Mouse (Mus musculus) heart, embryonic 11.5 days (tissue): ENCODE measurements at regions not wholly inside any gene's neighbourhood (a gene's known extent, or its start where the extent isn't known, plus 50 kb on each side); places are given as distances from the start of the nearest gene placed in this dataset.

Experiments used
- ATAC-seq: fragments of 200-750 bp; cut with Nextera tagmentation; replicated peaks from 2 replicates; pipeline ENCODE4 v1.8.0; 2017; ENCODE audit warnings: moderate library complexity; ENCODE audit not compliant: insufficient number of reproducible peaks, low FRiP score, low TSS enrichment
- H3K27ac ChIP-seq: fragments of 300-500 bp; sonication (generic); 2 replicates; pipeline ENCODE4 v1.5.1; 2014; ENCODE audit warnings: mild to moderate bottlenecking, low read depth, low read length
- H3K27me3 ChIP-seq: fragments of 300-500 bp; sonication (generic); 2 replicates; pipeline ENCODE4 v1.6.1; 2014; ENCODE audit warnings: mild to moderate bottlenecking, low read length, mixed read lengths; ENCODE audit not compliant: control insufficient read depth, insufficient read depth
- H3K36me3 ChIP-seq: fragments of 300-500 bp; sonication (generic); 2 replicates; pipeline ENCODE4 v1.6.1; 2014; ENCODE audit warnings: mild to moderate bottlenecking, low read length, moderate library complexity, mixed read lengths; ENCODE audit not compliant: control insufficient read depth, insufficient read depth
- H3K4me1 ChIP-seq: fragments of 300-500 bp; sonication (generic); 2 replicates; pipeline ENCODE4 v1.6.1; 2014; ENCODE audit warnings: low read length; ENCODE audit not compliant: control insufficient read depth, insufficient read depth
- H3K4me2 ChIP-seq: fragments of 300-500 bp; sonication (generic); 2 replicates; pipeline ENCODE4 v1.6.1; 2014; ENCODE audit warnings: mild to moderate bottlenecking, moderate library complexity
- H3K4me3 ChIP-seq: fragments of 300-500 bp; sonication (generic); 2 replicates; pipeline ENCODE4 v1.5.1; 2014; ENCODE audit warnings: low read depth, low read length
- H3K9ac ChIP-seq: fragments of 300-500 bp; sonication (generic); 2 replicates; pipeline ENCODE4 v1.6.1; 2014; ENCODE audit warnings: mild to moderate bottlenecking, low read depth, low read length, moderate library complexity
- H3K9me3 ChIP-seq: fragments of 300-500 bp; sonication (generic); replicated peaks from 2 replicates; pipeline ENCODE4 v1.6.1; 2016; ENCODE audit warnings: low read length; ENCODE audit not compliant: control insufficient read depth
- WGBS: fragments of 180-500 bp; shearing (Covaris S2); extraction: QIAGEN DNeasy Blood & Tissue Kit; methylation state at CpG from one replicate; pipeline ENCODE4 v1.1.7; 2014; ENCODE audit not compliant: insufficient replicate concordance; 5-methylcytosine and 5-hydroxymethylcytosine counted together

DNA sequence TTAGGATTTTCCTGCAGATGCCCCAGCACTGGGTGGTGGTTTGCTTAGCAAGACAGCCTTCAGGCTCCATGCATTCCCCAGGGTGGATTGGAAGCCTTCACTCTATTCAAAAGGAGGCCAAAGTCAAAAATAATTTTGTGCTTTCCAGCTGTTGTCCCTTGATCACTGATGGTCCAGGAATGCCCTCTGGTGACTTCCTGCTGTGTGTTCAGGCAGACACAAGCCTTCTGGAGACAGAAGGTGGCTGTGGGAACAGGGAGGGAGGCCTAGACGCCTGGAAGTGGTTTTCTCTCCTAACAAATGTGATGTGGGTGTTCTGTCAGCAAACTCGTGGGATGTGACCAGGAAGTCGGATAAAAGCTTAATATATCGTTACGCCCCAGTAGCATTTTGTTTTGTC is 81.3 kb downstream of the Atp6ap1l start:
- 64% methylated on average over 5 of the region's 5 CpGs for WGBS
- Histone ChIP-seq H3K9ac (no peak overlapping the region), H3K27me3 (no peaks in the 10 kb centered on the region), H3K9me3 (no peaks in the 10 kb centered on the region), H3K36me3 (no peaks in the 10 kb centered on the region), H3K4me2 (no peak overlapping the region), H3K27ac (no peak overlapping the region), H3K4me1 (0 out of 2 replicates have a peak, but pooled peaks cover 3% of the 10 kb centered on the region), H3K4me3 (no peak overlapping the region)
- no peak for ATAC-seq

DNA sequence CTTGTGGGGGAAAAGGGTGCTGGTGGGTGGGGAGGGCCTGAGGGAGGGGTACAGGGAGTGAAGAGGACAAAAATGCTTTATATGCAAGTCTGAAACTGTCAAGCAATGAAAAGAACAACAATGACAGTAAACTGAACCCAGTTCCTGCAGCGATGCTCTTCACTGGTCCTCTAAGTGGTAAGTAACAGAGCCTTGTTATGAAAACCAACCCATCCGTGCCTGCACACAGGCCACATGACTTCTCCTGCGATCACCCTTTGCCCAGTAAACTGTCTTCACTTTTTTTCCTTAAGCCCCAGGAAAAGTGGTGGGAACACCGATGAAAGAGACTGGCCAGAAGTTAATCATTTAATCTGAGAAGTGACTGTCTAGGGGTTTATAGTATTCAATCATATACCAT is 83.3 kb downstream of the Atp6ap1l start:
- Histone ChIP-seq H3K4me3 (no peak overlapping the region), H3K9ac (no peak overlapping the region), H3K27me3 (no peaks in the 10 kb centered on the region), H3K27ac (no peak overlapping the region), H3K4me2 (no peak overlapping the region), H3K9me3 (no peaks in the 10 kb centered on the region), H3K4me1 (0 out of 2 replicates have a peak, but pooled peaks cover 3% of the 10 kb centered on the region), H3K36me3 (no peaks in the 10 kb centered on the region)
- WGBS, result 72% methylated on average over 4 of the region's 4 CpGs
- ATAC-seq, result no peak

DNA sequence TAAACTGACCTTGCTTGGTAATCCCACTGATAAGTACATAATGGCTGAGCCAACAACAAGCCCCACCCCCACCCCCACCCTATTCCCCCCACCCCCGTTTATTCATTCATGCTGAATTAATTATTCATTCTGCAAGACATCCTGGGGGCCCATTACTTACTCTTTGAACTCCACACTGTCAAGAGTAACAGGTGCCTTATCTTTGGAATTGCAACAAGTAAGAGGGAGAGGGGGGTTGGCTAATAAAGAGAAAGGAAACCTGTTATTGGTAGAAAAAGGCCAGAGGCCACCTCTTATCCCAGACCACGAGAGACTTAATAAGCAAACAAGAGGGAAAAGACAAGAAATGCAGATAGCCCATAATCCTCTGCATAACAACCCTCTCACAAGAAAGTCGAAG is 84.7 kb downstream of the Atp6ap1l start:
- no peak overlapping the region for H3K4me3 ChIP-seq
- H3K36me3 ChIP-seq, result no peaks in the 10 kb centered on the region
- ATAC-seq, result no peak
- no peak overlapping the region for H3K27ac ChIP-seq
- no peak overlapping the region for H3K4me2 ChIP-seq
- WGBS, result 38% methylated on average over 3 of the region's 3 CpGs
- no peaks in the 10 kb centered on the region for H3K9me3 ChIP-seq
- 0 out of 2 replicates have a peak, but pooled peaks cover 3% of the 10 kb centered on the region for H3K4me1 ChIP-seq
- H3K9ac ChIP-seq, result no peak overlapping the region
- no peaks in the 10 kb centered on the region for H3K27me3 ChIP-seq

DNA sequence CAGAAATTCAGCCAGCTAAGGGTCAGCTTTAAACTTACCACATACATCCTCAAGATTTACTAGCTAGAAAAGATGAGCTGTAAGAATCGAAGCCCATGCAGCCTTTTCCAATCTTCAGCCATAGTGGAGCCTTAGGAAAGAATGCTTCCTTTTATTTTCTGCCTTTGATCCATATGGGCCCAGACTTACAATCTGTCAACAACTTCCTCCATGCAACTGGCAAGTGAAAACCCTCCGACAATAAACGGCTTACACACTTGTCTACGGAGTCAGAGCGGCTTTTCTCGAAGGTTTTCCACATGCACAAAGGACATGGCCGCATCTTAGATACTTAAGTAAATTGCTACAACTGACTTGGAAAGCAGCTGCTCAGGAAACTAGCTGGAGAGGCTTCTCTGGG is 85.2 kb downstream of the Atp6ap1l start:
- Histone ChIP-seq H3K36me3 (no peaks in the 10 kb centered on the region), H3K9me3 (no peaks in the 10 kb centered on the region), H3K9ac (no peak overlapping the region), H3K4me1 (0 out of 2 replicates have a peak, but pooled peaks cover 3% of the 10 kb centered on the region), H3K4me2 (no peak overlapping the region), H3K4me3 (no peak overlapping the region), H3K27ac (no peak overlapping the region), H3K27me3 (no peaks in the 10 kb centered on the region)
- no peak for ATAC-seq
- WGBS, result 44% methylated on average over 7 of the region's 7 CpGs

DNA sequence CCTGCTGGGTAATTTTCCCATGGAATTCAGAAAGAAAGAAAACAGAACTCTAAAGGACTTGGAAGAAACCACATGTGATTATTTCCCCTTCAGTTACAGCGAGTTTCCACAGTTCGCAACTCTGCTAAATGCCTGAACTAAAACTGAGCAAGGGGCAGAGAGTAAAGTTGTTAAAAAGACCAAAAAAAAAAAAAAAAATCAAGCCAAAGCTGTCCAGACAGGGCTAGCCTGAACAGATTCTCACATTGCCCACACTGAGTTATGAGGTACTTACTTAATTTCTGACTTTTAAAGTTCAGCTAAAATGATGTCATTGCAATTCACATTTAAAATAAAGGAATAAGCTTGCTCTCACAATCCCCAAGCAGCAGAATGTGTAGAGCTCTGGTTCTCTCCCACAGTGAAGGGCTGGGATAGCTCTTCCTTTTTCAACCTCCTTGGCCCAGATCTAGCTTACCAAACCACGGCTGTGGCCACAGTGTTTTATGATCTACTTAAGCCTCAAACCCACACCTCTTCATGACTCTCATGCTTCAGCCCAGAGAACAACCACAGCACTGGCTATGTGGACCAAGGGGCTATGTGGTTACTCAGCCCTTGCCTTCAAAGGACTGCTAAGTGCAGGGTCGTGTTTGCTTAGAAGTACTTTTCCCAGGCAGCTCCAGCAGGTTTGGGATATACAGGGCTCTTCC is 90.8 kb downstream of the Atp6ap1l start:
- Histone ChIP-seq H3K4me3 (no peak overlapping the region), H3K36me3 (no peaks in the 10 kb centered on the region), H3K4me2 (no peak overlapping the region), H3K4me1 (no peaks in the 10 kb centered on the region), H3K27ac (no peak overlapping the region), H3K9me3 (no peaks in the 10 kb centered on the region), H3K9ac (no peak overlapping the region), H3K27me3 (no peaks in the 10 kb centered on the region)
- no peak for ATAC-seq
- WGBS, result 75% methylated on average over 4 of the region's 4 CpGs

DNA sequence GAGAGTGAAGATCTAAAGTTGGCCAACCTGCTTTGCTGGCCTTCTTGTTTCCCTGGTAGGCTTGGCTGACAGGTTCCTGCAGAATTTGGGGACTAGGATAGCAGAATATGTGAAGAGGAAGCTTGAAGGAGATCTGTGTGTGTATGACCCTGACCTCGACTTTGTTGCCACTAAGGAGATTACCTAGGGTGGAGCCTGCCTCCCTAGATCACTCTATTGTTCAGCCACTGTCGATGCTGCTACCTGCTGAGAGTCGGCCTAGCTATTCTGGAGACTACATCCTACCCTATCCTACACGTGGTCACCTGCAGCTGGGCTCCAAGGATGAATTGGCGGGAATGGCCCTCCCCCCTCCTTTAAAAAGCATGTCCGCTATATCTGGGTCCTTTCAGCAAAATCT is 95.1 kb downstream of the Atp6ap1l start:
- ATAC-seq, result no peak
- H3K4me2 ChIP-seq, result no peak overlapping the region
- H3K4me1 ChIP-seq, result no peaks in the 10 kb centered on the region
- H3K9me3 ChIP-seq, result no peaks in the 10 kb centered on the region
- WGBS, result 75% methylated on average over 6 of the region's 6 CpGs
- H3K27me3 ChIP-seq, result no peaks in the 10 kb centered on the region
- H3K27ac ChIP-seq, result no peak overlapping the region
- no peak overlapping the region for H3K9ac ChIP-seq
- H3K36me3 ChIP-seq, result no peaks in the 10 kb centered on the region
- H3K4me3 ChIP-seq, result no peak overlapping the region

DNA sequence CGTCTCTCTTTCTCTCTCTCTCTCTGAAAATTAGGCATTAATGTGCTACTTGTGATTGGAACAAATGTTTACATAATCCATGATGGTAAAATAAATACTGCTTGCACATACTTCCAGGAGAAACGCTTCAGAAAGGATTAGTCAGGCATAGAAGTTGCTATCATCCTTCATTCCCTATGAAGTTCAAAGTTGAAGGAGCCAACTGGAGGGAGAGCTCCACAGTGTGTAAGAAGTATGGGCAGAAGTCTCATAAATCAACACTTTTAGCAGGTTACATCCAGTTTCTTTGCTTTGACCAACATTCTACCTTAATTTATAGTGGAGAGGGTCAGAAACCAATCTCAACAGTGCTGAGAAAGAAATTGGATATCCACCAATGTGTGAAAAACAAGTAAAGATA is 105.5 kb downstream of the Atp6ap1l start:
- WGBS, result 54% methylated on average over 2 of the region's 2 CpGs
- H3K4me3 ChIP-seq, result no peak overlapping the region
- peaks cover 2% of the 10 kb centered on the region; the same call in 1 of the 2 replicates for H3K4me1 ChIP-seq
- no peaks in the 10 kb centered on the region for H3K36me3 ChIP-seq
- H3K27ac ChIP-seq, result 0 out of 2 replicates have a peak overlapping the region, but pooled peaks have one; percentile 46
- H3K27me3 ChIP-seq, result no peaks in the 10 kb centered on the region
- H3K9ac ChIP-seq, result no peak overlapping the region
- no peak overlapping the region for H3K4me2 ChIP-seq
- no peaks in the 10 kb centered on the region for H3K9me3 ChIP-seq
- no peak for ATAC-seq

DNA sequence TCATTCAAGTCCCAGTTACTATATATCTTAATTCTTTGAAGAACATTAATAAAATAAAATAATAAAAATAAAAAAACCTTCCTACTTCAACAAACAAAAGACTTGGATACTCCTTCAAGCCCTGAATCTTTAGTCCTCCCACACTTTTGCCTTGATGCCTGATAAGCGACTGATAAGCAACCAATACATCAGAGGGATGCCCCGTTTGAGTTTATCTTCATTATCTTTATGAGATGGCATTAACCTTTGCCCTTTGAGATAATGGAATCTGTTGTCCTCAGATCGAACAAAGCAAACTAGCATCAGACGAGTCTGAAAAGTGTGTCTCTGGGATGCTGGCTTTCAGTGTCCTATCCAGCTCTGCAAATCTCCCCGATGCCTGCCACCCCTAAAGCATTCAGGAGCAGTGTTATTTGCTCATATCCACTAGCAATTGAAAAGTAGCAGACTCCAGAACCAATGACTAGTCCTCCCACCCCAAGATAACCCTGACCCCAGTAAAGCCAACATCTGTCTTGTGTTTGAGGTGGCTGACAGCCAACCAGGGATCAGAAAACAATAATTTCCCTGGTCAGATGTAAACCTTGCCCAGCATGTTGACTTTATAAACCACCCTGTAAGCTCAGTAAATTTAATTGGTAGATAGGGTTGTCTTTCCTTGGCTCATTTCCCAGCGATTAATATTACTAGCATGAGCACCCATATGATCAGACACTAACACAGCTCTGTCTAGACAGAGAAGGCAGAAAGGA is 106.2 kb downstream of the Atp6ap1l start:
- Histone ChIP-seq H3K9ac (no peak overlapping the region), H3K4me2 (no peak overlapping the region), H3K9me3 (no peaks in the 10 kb centered on the region), H3K27ac (no peak overlapping the region), H3K27me3 (no peaks in the 10 kb centered on the region), H3K4me3 (no peak overlapping the region), H3K36me3 (no peaks in the 10 kb centered on the region), H3K4me1 (peaks cover 2% of the 10 kb centered on the region; the same call in 1 of the 2 replicates)
- 20% methylated on average over 6 of the region's 6 CpGs for WGBS
- ATAC-seq, result no peak
